Mouse (Mus musculus) erythroblast, adult 5-6 weeks (primary cell): ENCODE measurements around the gene Ccdc30. TPM values are rescaled to one million over a fixed set of nuclear protein-coding genes. Genes with fewer than 3 reads are reported as not detected.

Experiments
- total RNA-seq, 2 experiments: library from RNA; stranded (forward) in 1 of 2; stranded (reverse) in 1 of 2; fragments of 150-400 nt in 1 of 2; fragments of 200-764, 138-1000 nt in 1 of 2; gene quantifications; 2 replicates each; pipeline versions ENCODE4 v1.2.3 to v1.2.4; 2015 to 2017; ENCODE audit warnings: low replicate concordance in 2 of 2

The Ccdc30 gene
- total RNA-seq, 2 experiments from 2014 or later: not detected

Other genes with a start within 250 kb of the Ccdc30 start
- 2.3 and 4.2 TPM in 2 replicates for gene Zfp691, start 241.3 kb downstream of the Ccdc30 start, total RNA-seq (2015; ENCODE audit: low replicate concordance)
- gene Zfp691, start 241.3 kb downstream of the Ccdc30 start, total RNA-seq (2017; ENCODE audit: low replicate concordance): 3.1 and 4.0 TPM in 2 replicates
- gene Ermap, start 225.5 kb downstream of the Ccdc30 start, total RNA-seq (2015; ENCODE audit: low replicate concordance): 938 and 1,091 TPM in 2 replicates
- 1,195 and 1,321 TPM in 2 replicates for gene Ermap, start 225.5 kb downstream of the Ccdc30 start, total RNA-seq (2017; ENCODE audit: low replicate concordance)
- gene Svbp, start 220.2 kb downstream of the Ccdc30 start, total RNA-seq (2015; ENCODE audit: low replicate concordance): 21.7 and 32.1 TPM in 2 replicates
- 36.0 and 124 TPM in 2 replicates for gene Svbp, start 220.2 kb downstream of the Ccdc30 start, total RNA-seq (2017; ENCODE audit: low replicate concordance)
- gene Tmem269, start 197.3 kb downstream of the Ccdc30 start, total RNA-seq (2015; ENCODE audit: low replicate concordance): not detected in 2 replicates
- not detected in 2 replicates for gene Tmem269, start 197.3 kb downstream of the Ccdc30 start, total RNA-seq (2017; ENCODE audit: low replicate concordance)
- 0.84 and 0.96 TPM in 2 replicates for gene AU022252, start 182.8 kb downstream of the Ccdc30 start, total RNA-seq (2015; ENCODE audit: low replicate concordance)
- 1.3 and 1.4 TPM in 2 replicates for gene AU022252, start 182.8 kb downstream of the Ccdc30 start, total RNA-seq (2017; ENCODE audit: low replicate concordance)
- 1.5 and 4.2 TPM in 2 replicates for gene P3h1, start 182.6 kb downstream of the Ccdc30 start, total RNA-seq (2015; ENCODE audit: low replicate concordance)
- gene P3h1, start 182.6 kb downstream of the Ccdc30 start, total RNA-seq (2017; ENCODE audit: low replicate concordance): 1.8 and 2.9 TPM in 2 replicates
- not detected in 2 replicates for gene Cldn19, start 160.1 kb downstream of the Ccdc30 start, total RNA-seq (2015; ENCODE audit: low replicate concordance)
- not detected in 2 replicates for gene Cldn19, start 160.1 kb downstream of the Ccdc30 start, total RNA-seq (2017; ENCODE audit: low replicate concordance)
- 270 and 329 TPM in 2 replicates for gene Ybx1, start 120.9 kb downstream of the Ccdc30 start, total RNA-seq (2015; ENCODE audit: low replicate concordance)
- 221 and 268 TPM in 2 replicates for gene Ybx1, start 120.9 kb downstream of the Ccdc30 start, total RNA-seq (2017; ENCODE audit: low replicate concordance)
- 12.1 and 21.7 TPM in 2 replicates for gene Ppih, start 95.0 kb downstream of the Ccdc30 start, total RNA-seq (2015; ENCODE audit: low replicate concordance)
- gene Ppih, start 95.0 kb downstream of the Ccdc30 start, total RNA-seq (2017; ENCODE audit: low replicate concordance): 32.9 and 35.6 TPM in 2 replicates
- gene Ppcs, start 6.9 kb upstream of the Ccdc30 start, total RNA-seq (2015; ENCODE audit: low replicate concordance): 4.2 and 8.1 TPM in 2 replicates
- gene Ppcs, start 6.9 kb upstream of the Ccdc30 start, total RNA-seq (2017; ENCODE audit: low replicate concordance): 2.3 and 7.2 TPM in 2 replicates
- 2.9 TPM in 1 of 2 replicates, not detected in the other for gene Zmynd12, start 7.3 kb upstream of the Ccdc30 start, total RNA-seq (2015; ENCODE audit: low replicate concordance)
- 0.43 TPM in 1 of 2 replicates, not detected in the other for gene Zmynd12, start 7.3 kb upstream of the Ccdc30 start, total RNA-seq (2017; ENCODE audit: low replicate concordance)
- not detected in 2 replicates for gene Rimkla, start 77.1 kb upstream of the Ccdc30 start, total RNA-seq (2015; ENCODE audit: low replicate concordance)
- not detected in 2 replicates for gene Rimkla, start 77.1 kb upstream of the Ccdc30 start, total RNA-seq (2017; ENCODE audit: low replicate concordance)
- 5.0 and 16.1 TPM in 2 replicates for gene Foxj3, start 121.5 kb upstream of the Ccdc30 start, total RNA-seq (2015; ENCODE audit: low replicate concordance)
- 6.4 and 15.9 TPM in 2 replicates for gene Foxj3, start 121.5 kb upstream of the Ccdc30 start, total RNA-seq (2017; ENCODE audit: low replicate concordance)
- gene Frg2f1, start 124.0 kb upstream of the Ccdc30 start, total RNA-seq (2015; ENCODE audit: low replicate concordance): not detected in 2 replicates
- gene Frg2f1, start 124.0 kb upstream of the Ccdc30 start, total RNA-seq (2017; ENCODE audit: low replicate concordance): not detected in 2 replicates
- gene Guca2a, start 222.2 kb upstream of the Ccdc30 start, total RNA-seq (2015; ENCODE audit: low replicate concordance): not detected in 2 replicates
- not detected in 2 replicates for gene Guca2a, start 222.2 kb upstream of the Ccdc30 start, total RNA-seq (2017; ENCODE audit: low replicate concordance)
- not detected in 2 replicates for gene Guca2b, start 243.4 kb upstream of the Ccdc30 start, total RNA-seq (2015; ENCODE audit: low replicate concordance)
- gene Guca2b, start 243.4 kb upstream of the Ccdc30 start, total RNA-seq (2017; ENCODE audit: low replicate concordance): not detected in 2 replicates